Mouse (Mus musculus) cortical plate, adult 2 months (tissue): ENCODE results near the gene Gucy2c.

ENCODE experiments used
- CTCF ChIP-seq: fragments of 200-500 bp; IDR thresholded peaks from 2 replicates; pipeline ENCODE4 v1.5.1; 2011; ENCODE audit warnings: mild to moderate bottlenecking, control low read depth, low read length; ENCODE audit not compliant: insufficient read depth; ENCODE audit errors: extremely low read depth
- POLR2A ChIP-seq: fragments of 200-500 bp; IDR thresholded peaks from 2 replicates; pipeline ENCODE4 v1.6.1; 2011; ENCODE audit warnings: mild to moderate bottlenecking, low read length, control low read depth; ENCODE audit not compliant: insufficient read depth; ENCODE audit errors: extremely low read depth

GRCm38 (mm10) chr6:136653331-136653730 is 128.2 kb downstream of the Gucy2c start:
- TF ChIP-seq POLR2A: no peak
- no peak for TF ChIP-seq CTCF
